Mouse (Mus musculus): ENCODE data around the gene Atp8b4. TPM values are rescaled to one million over a fixed set of nuclear protein-coding genes. Genes with fewer than 3 reads are reported as not detected.

Gene Atp8b4
- polyA plus RNA-seq, 1 experiment, result not detected

GRCm38 (mm10) chr2:126274826-126275405 is 225.6 kb downstream of the Atp8b4 start:
- no peak overlapping the region for H3K4me3 ChIP-seq (ENCODE audit: insufficient read depth, low read depth, low read length)
- no peaks in the 10 kb centered on the region for H3K4me1 ChIP-seq (ENCODE audit: control insufficient read depth, insufficient read depth, low read length)
- no peak for TF ChIP-seq POLR2A (IDR thresholded peaks at IDR 0.05; ENCODE audit: insufficient read depth, low read depth, low read length)
- TF ChIP-seq CTCF (IDR thresholded peaks at IDR 0.05; ENCODE audit: insufficient read depth, low read depth, low read length), result no peak
- 51% methylated on average over 3 of the region's 3 CpGs for WGBS
- no peak overlapping the region for H3K27ac ChIP-seq (ENCODE audit: insufficient read depth, low read depth, low read length)

- no peak overlapping the region for H3K4me3 ChIP-seq (ENCODE audit: insufficient read depth, low read depth, low read length)
- no peak overlapping the region for H3K27ac ChIP-seq (ENCODE audit: insufficient read depth, low read depth, low read length)
- 59% methylated on average over 3 of the region's 3 CpGs for WGBS
- no peaks in the 10 kb centered on the region for H3K4me1 ChIP-seq (ENCODE audit: control insufficient read depth, insufficient read depth, low read length)
- no peak for TF ChIP-seq CTCF (IDR thresholded peaks at IDR 0.05; ENCODE audit: insufficient read depth, low read depth, low read length)
- no peak for TF ChIP-seq POLR2A (IDR thresholded peaks at IDR 0.05; ENCODE audit: insufficient read depth, low read depth, low read length)
Observed at GRCm38 (mm10) chr2:126274311-126274710, 226.2 kb downstream of the Atp8b4 start.

Other genes starting within 250 kb of the Atp8b4 start
- not detected in 2 replicates for gene Slc27a2, start 51.7 kb upstream of the Atp8b4 start, polyA plus RNA-seq (2012; ENCODE audit: insufficient read depth, insufficient read length, low replicate concordance, missing spikeins)
- gene Hdc, start 118.6 kb upstream of the Atp8b4 start, polyA plus RNA-seq (2012; ENCODE audit: insufficient read depth, insufficient read length, low replicate concordance, missing spikeins), result not detected in 2 replicates
- gene Gabpb1, start 175.7 kb upstream of the Atp8b4 start, polyA plus RNA-seq (2012; ENCODE audit: insufficient read depth, insufficient read length, low replicate concordance, missing spikeins), result not detected in 2 replicates
- gene Usp8, start 206.7 kb upstream of the Atp8b4 start, polyA plus RNA-seq (2012; ENCODE audit: insufficient read depth, insufficient read length, low replicate concordance, missing spikeins), result not detected in 2 replicates